Mouse (Mus musculus): Measurements from ENCODE around the gene Spen.
"Not testable (repeated sequence)": the region's sequence is repeated elsewhere in the genome, so short reads cannot be mapped to it uniquely, and the experiment has no call there.

The Spen gene

GRCm38 (mm10) chr4:141559131-141559897 lies 20.9 kb upstream of the Spen start:
- DNase-seq = peak; percentile 82 to 86

- DNase-seq = peak; percentile 45 to 46
These were observed 20.3 kb upstream of the Spen start for GRCm38 (mm10) chr4:141558658-141559057.

DNA sequence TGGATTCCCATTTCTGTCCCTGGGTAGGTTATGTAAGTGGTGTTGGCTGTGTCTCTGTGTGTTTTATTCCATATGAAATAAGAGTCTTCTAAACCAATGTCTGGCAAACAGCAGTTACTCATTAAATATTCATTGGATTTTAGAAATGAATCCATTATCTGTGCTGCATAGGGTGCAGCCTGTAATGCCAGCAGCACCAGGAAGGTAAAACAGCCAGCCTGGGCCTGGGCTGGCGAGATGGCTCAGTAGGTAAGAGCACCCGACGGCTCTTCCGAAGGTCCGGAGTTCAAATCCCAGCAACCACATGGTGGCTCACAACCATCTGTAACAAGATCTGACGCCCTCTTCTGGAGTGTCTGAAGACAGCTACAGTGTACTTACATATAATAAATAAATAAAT lies 17.8 kb upstream of the Spen start:
- DNase-seq = not testable (repeated sequence)

GRCm38 (mm10) chr4:141554255-141554865 lies 16.0 kb upstream of the Spen start:
- not testable (repeated sequence) for DNase-seq

- peak; percentile 51 to 60 for DNase-seq
These were observed 14.1 kb upstream of the Spen start for GRCm38 (mm10) chr4:141552484-141552883.

DNA sequence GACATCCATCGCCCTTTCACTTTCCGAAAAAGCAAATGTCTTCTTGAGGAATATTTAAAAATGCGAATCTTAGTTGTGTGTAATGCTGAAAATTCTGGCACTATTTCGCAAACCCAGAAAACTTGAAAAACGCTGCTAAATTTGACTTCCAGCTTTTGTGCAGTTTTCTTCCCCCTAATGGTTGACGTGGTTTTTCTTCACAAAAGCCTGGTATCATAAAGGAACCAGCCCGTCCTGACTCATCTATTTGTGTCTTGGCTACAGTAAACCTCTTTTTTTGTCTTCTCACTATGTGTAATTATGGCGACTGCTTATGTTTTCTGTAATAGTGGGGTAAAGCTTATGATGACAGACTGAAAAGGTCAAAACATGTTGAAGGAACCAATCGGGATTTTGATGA lies 8.9 kb upstream of the Spen start:
- peak in 1 of 2 experiments; percentile 25 for DNase-seq

DNA sequence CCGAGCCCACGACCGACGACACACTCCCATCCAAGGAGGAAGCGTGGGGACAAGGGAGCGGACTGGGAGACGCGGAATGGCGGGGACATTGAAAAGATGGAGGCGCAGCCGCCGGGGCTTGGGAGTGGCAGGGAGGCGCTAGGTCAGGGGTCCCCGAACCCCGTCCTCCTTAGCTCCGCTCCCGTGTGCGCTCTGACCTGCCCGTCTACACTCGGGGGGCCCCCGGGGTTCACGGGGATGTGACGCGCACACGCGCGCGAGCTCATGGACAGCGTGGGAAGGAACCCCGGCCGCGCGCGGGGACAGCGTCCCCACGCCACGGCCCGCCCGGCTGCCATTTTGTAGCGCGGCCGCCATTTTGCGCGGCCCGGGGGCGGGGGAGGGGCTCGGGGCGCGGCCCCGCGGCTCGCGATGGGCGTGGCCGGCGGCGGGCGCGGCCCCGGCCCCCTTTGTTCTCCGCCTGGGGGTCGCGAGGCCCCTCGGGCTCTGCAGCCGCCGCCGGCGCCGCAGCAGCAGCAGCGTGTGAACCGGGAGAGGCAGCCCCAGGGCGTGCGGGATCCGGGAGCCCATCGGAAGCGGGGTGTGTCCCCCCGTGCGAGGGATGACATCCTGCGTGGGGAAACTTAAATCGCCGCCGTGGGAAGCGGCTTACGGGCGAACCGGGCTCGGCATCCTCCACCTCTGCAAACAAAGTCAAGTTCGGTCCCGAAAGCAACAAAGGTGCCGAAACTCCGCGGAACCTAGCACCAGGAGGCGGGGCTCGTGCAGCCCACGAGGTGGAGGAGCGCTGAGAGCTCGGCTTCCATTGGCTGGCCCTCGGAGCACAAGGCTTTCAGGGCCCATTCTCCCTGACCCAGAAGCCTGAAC lies 8.2 kb upstream of the Spen start:
- peak; percentile 84 to 85 for DNase-seq

GRCm38 (mm10) chr4:141545743-141546333 lies 7.4 kb upstream of the Spen start:
- DNase-seq = peak; percentile 98

DNA sequence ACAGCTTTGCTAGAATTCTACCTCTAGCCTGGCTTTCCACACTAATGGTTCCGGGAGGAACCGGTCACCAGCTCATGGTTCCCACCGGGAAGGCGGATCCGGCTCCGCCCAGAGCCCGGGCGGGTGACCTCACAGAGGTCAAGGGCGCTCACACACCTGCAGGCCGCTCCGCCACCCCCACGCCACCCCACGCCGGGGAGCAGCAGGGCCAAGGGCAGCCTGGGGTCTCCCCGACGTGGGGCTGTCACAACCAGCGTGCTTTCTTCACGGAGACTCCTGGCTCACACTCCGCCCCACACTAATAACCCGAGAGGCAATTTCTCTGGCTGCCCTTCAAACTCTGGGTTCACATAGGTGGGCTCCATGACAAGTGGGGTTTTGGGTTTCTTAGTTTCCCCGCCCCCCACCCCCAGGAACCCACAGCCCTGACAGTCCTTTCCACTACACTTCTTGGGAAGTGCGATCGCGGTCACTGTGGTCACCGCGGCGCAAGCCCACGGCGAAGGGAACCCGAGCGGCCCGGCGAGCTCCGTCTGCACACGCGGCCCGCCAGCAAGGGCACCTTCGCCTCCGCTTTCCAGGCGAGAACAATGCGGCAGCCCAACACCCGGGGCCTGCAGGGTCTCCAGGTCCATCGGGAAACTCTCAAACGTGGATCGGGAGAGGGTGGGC lies 6.8 kb upstream of the Spen start:
- DNase-seq = peak; percentile 43 to 45

- DNase-seq = no peak
These were observed 6.1 kb upstream of the Spen start for GRCm38 (mm10) chr4:141544536-141544935.

DNA sequence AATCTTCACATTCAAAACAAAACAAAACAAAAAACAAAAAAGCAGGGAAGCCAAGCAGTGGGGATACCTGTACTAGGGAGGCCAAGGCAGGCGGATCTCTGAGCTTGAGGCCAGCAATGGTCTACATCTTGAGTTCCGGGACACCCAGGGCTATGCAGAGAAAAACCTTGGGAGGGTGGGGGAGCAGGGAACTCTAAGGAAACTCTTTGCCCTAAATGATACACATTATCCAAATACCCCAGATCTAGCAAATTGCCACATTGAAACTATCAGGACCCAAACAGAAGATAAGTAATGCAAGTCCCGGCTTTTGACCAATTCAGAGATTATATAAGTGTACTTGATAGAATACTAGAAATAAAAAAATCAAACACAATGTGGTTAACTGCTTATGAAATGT lies 5.2 kb upstream of the Spen start:
- no peak for DNase-seq

DNA sequence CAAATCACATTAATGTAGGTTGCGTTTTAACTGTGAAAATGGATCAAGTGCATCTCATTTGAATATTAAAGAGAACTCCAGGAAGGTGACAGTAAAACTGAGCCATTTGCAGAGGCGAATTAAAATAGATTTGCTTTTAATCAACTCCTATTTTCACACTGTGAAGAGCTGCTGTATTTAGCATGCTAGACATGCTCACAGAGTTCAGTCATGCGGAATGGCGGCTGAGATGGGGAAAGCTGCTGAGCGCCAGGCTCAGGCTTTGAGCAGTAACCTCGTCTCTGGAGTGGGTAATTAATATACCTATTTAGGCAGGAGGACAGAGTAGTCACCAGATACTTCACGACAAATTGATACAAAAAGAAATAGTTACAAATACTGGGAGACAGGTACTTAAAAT lies 3.5 kb upstream of the Spen start:
- DNase-seq = no peak

DNA sequence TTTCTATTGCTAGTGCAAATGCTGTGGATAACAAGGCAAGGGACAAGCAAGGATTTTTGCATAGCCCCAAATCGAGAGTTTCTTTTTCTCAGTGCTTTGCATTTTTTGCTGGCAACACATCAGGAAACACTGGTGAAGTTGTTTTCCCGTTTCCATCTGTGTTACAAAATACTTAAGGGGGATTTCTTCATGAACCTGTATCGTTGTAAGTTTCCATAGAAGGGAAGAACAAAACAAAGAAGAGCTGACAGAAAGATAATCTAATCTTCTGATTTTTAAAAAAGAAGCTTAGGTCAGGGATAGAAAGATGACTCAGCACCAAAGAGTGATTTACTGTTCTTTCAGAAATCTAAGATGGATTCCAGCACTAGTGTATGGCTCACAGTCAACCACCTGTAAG lies 2.4 kb upstream of the Spen start:
- DNase-seq = no peak

DNA sequence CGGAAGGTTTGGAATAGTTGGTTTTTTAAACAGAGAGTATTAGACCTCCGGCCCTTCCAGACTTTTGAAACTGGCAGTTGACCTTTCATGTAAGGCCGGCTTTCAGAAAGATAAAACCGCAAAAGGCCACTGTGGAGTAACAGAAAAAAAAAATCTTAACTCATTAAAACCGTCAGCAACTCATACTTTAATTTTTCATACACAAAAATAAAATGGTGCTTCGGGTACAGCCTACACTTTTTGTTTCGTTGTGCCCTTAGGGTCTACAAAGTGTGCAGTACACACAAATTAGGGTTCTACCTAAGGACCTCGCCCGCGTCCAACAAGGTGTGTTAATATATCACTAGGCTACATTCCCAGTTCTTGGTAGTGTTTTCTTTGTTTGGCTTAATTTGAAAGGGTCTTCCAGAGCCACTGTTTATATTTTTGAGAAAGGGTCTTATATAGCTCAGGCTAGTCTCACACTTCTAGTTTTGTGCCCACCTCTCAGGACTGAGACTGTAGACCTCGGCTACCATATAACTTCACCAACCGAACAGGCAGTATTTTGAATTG lies 893 bp upstream of the Spen start:
- no peak for DNase-seq

- DNase-seq = peak; percentile 46 to 56
These were observed 540 bp downstream of the Spen start for GRCm38 (mm10) chr4:141537706-141538407.

DNA sequence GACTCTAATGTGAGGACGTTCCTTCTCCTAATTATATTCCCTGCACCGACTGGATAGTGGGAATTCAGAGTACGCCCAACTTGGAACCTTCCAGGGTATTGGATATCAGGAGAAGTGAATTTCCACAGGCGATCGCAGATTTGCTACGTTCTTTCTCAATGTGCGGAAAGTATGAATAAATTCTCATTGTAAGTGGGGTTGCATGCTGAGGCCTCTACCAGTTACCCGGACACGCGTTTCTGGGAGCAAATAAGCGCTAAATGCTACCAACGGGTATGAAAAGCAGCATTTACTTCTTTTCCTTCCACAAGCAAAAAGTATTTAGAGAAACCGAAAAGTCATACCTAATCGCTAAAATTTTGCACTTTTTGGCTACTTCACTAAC lies 1.2 kb downstream of the Spen start:
- peak in 1 of 2 experiments; percentile 23 for DNase-seq

DNA sequence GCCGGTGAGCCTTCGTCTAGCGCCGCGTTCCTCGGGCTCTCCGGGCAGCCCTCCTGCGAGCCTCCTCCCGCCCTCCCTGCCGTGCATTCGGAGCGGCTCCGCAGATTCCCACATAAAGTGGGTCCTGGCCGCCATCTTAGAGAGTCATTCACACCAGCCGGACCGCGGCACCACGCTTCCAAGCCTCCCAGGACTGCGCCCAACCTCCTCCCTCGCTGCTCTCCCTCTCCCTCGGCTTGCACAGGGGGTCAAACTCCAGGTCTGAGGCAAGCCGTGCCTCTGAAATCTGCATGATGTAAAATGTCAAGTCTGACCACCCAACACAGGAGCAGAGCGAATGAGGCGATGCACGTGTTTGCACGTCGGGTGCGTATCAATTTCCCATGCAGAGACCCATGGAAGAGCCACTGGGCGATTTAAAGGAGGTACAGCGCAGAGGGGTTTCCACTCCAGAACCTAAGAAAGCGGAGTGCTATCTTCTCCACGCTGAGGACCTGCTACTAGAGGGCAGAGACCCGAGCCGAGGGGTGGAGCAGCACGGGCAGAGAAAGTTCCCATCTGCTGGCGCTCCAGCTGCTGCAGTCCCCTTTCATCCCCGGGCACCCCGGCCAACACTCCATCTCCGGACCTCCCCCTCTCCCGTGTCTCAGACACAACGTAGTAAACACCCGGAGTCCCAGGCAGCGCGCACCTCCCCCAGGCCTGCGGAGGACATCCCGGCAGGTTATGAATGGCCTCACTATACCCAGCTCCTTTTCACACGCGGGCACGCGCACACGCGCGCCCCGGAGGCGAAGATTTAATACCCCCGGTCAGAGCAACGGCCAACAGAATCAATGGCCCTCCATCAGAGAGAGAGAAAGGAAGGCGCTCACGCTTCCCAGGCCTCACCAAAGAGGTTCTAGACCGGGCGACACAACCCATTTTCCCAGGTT lies 1.8 kb downstream of the Spen start:
- DNase-seq = peak; percentile 55 to 60

GRCm38 (mm10) chr4:141534947-141535680 lies 3.3 kb downstream of the Spen start:
- peak; percentile 65 to 71 for DNase-seq

- no peak for DNase-seq
These were observed 7.4 kb downstream of the Spen start for GRCm38 (mm10) chr4:141530979-141531378.

DNA sequence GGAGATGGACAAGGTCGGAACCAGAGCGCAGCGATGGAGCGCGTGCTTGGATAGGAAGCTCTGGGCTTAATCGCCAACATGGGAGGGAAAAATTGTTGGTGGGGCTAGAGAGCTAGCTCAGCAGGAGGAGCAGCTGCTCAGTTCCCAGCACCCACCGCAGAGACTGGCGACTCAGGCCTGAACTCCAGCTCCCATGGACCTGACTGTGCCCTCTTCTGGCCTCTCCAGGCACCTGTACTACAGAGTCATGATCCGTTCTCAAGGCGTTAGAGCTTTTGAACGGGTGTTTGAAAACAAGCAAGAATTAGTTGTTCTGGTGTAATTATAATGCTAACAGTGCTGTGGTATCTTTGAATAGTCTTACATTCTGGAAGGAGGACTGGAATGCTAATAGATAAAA lies 9.5 kb downstream of the Spen start:
- DNase-seq = no peak

Data from B cell, adult 2 months (primary cell).